Mouse (Mus musculus): Measurements from ENCODE around the gene Uhmk1.

DNA sequence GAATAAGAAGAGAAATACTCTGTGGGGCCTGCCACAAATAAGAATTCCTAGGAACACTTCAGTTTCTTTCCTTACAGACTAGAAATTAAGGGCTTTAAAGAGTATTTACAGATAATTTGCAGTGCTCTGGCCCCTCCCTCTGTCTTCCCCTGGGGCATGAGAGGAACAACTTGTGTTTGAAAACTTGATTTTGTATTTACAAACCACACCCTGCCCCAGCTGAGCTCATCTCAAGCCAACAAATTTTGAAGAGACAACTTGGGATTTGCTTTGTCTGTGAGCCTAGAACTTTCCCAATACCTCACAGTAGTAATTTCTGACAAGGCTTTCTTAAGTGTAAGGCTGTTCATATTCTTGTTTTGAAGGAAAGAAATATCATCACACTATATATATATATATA lies 32.5 kb downstream of the Uhmk1 start:
- TF ChIP-seq CTCF (IDR thresholded peaks at IDR 0.05; ENCODE audit: low read depth) (no peak), EP300 (IDR thresholded peaks at IDR 0.05; ENCODE audit: low read depth) (no peak)
